Mouse (Mus musculus): ENCODE data around the gene Ppil1.

DNA sequence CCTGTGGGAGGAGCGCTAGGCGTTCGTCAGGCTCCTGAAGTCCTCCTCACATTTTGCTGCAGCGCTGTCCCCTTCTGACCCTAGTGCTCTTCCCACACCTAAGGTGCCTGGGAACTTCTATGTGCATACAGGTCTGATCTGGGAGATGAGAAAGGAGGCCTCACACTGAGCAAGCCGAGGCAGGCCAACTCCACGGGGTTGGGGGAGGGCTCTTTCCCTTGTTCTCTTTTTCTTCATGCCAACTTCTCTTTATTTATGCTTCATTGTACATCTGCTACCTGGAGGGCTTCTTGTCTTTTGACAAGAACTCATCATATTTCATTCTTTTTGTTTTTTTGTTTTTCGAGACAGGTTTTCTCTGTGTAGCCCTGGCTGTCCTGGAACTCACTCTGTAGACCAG, 27.8 kb upstream of the Ppil1 start:
- TF ChIP-seq GATA1 (IDR thresholded peaks at IDR 0.05; ENCODE audit: borderline replicate concordance, low read length), result no peak
- TF ChIP-seq CTCF (IDR thresholded peaks at IDR 0.05; ENCODE audit: low read depth, low read length), result no peak
- no peak for TF ChIP-seq TAL1 (conservative IDR thresholded peaks at IDR 0.05; ENCODE audit: low read depth, low read length)
- no peak for TF ChIP-seq POLR2AphosphoS5 (IDR thresholded peaks at IDR 0.05; ENCODE audit: insufficient replicate concordance, low read depth, low read length)

Measured in G1E (cell line).